Mouse (Mus musculus) midbrain, embryonic 12.5 days (tissue): ENCODE data around the gene Gm9913. TPM values are rescaled to one million over a fixed set of nuclear protein-coding genes. Genes with fewer than 3 reads are reported as not detected.

ENCODE experiments used
- ATAC-seq: fragments of 200-750 bp; cut with Nextera tagmentation; 2 replicates; pipeline ENCODE4 v1.8.0; 2017; ENCODE audit warnings: low read depth, moderate TSS enrichment, moderate library complexity; ENCODE audit not compliant: low FRiP score
- H3K27ac ChIP-seq: fragments of 300-500 bp; sonication (generic); replicated peaks from 2 replicates; pipeline ENCODE4 v1.5.1; 2016; ENCODE audit warnings: mild to moderate bottlenecking
- H3K27me3 ChIP-seq: fragments of 300-500 bp; sonication (generic); 2 replicates; pipeline ENCODE4 v1.6.1; 2016; ENCODE audit warnings: mild to moderate bottlenecking
- H3K36me3 ChIP-seq: fragments of 300-500 bp; sonication (generic); 2 replicates; pipeline ENCODE4 v1.6.1; 2016
- H3K4me1 ChIP-seq: fragments of 300-500 bp; sonication (generic); 2 replicates; pipeline ENCODE4 v1.6.1; 2016
- H3K4me2 ChIP-seq: fragments of 300-500 bp; sonication (generic); replicated peaks from 2 replicates; pipeline ENCODE4 v1.6.1; 2016; ENCODE audit warnings: mild to moderate bottlenecking, moderate library complexity
- H3K4me3 ChIP-seq: fragments of 300-500 bp; sonication (generic); 2 replicates; pipeline ENCODE4 v1.5.1; 2016; ENCODE audit warnings: mild to moderate bottlenecking
- H3K9ac ChIP-seq: fragments of 300-500 bp; sonication (generic); replicated peaks from 2 replicates; pipeline ENCODE4 v1.6.1; 2016; ENCODE audit warnings: mild to moderate bottlenecking, moderate library complexity
- H3K9me3 ChIP-seq: fragments of 300-500 bp; sonication (generic); 2 replicates; pipeline ENCODE4 v1.6.1; 2016; ENCODE audit warnings: mild to moderate bottlenecking
- WGBS: fragments of 180-500 bp; shearing (Covaris S2); methylation state at CpG from one replicate; pipeline ENCODE4 v1.1.7; 2016; 5-methylcytosine and 5-hydroxymethylcytosine counted together
- polyA plus RNA-seq: library from polyadenylated mRNA; unstranded; fragments of >200 nt; fragmentation: Nextera tagmentation; extraction: Ambion mirVana; gene quantifications from 2 replicates; pipeline ENCODE4 v1.2.1, GENCODE M21; 2016

Gene Gm9913
- polyA plus RNA-seq, 1 experiment from 2014 or later = 0.15 TPM

GRCm38 (mm10) chr2:125530665-125531064 is 25.8 kb downstream of the Gm9913 start:
- no peak overlapping the region for H3K4me3 ChIP-seq
- H3K9me3 ChIP-seq = no peaks in the 10 kb centered on the region
- no peak overlapping the region for H3K27ac ChIP-seq
- H3K36me3 ChIP-seq = no peaks in the 10 kb centered on the region
- no peak overlapping the region for H3K9ac ChIP-seq
- H3K27me3 ChIP-seq = no peaks in the 10 kb centered on the region
- 82% methylated on average over 6 of the region's 6 CpGs for WGBS
- no peak overlapping the region for H3K4me2 ChIP-seq
- ATAC-seq = no peak
- H3K4me1 ChIP-seq = no peaks in the 10 kb centered on the region

- 87% methylated on average over 3 of the region's 3 CpGs for WGBS
- no peaks in the 10 kb centered on the region for H3K9me3 ChIP-seq
- no peak for ATAC-seq
Measured at GRCm38 (mm10) chr2:125539640-125540039, 34.8 kb downstream of the Gm9913 start.

GRCm38 (mm10) chr2:125540579-125540978 is 35.7 kb downstream of the Gm9913 start:
- no peak overlapping the region for H3K9ac ChIP-seq
- WGBS = 89% methylated on average over 7 of the region's 7 CpGs
- no peaks in the 10 kb centered on the region for H3K4me1 ChIP-seq
- H3K9me3 ChIP-seq = no peaks in the 10 kb centered on the region
- H3K4me3 ChIP-seq = no peak overlapping the region
- no peak for ATAC-seq
- H3K27ac ChIP-seq = no peak overlapping the region
- H3K27me3 ChIP-seq = no peaks in the 10 kb centered on the region
- no peaks in the 10 kb centered on the region for H3K36me3 ChIP-seq
- H3K4me2 ChIP-seq = no peak overlapping the region

More at GRCm38 (mm10) chr2:125539640-125540039, 34.8 kb downstream of the Gm9913 start:
- Histone ChIP-seq H3K4me3 (no peak overlapping the region), H3K4me1 (no peaks in the 10 kb centered on the region), H3K36me3 (no peaks in the 10 kb centered on the region), H3K27me3 (no peaks in the 10 kb centered on the region), H3K27ac (no peak overlapping the region), H3K9ac (no peak overlapping the region), H3K4me2 (no peak overlapping the region)

- Histone ChIP-seq H3K9me3 (no peaks in the 10 kb centered on the region), H3K27me3 (no peaks in the 10 kb centered on the region), H3K4me2 (no peak overlapping the region), H3K4me3 (no peak overlapping the region), H3K27ac (no peak overlapping the region), H3K9ac (no peak overlapping the region), H3K4me1 (no peaks in the 10 kb centered on the region), H3K36me3 (no peaks in the 10 kb centered on the region)
- no peak for ATAC-seq
- 85% methylated on average over 7 of the region's 7 CpGs for WGBS
Measured at GRCm38 (mm10) chr2:125541451-125541850, 36.6 kb downstream of the Gm9913 start.

GRCm38 (mm10) chr2:125543646-125544045 is 38.8 kb downstream of the Gm9913 start:
- WGBS = 81% methylated on average over 1 of the region's 1 CpGs

GRCm38 (mm10) chr2:125544986-125545385 is 40.1 kb downstream of the Gm9913 start:
- no peak for ATAC-seq
- Histone ChIP-seq H3K9ac (no peak overlapping the region), H3K4me3 (no peak overlapping the region), H3K27me3 (no peaks in the 10 kb centered on the region), H3K36me3 (no peaks in the 10 kb centered on the region), H3K9me3 (no peaks in the 10 kb centered on the region), H3K4me1 (no peaks in the 10 kb centered on the region), H3K27ac (no peak overlapping the region), H3K4me2 (no peak overlapping the region)
- WGBS = 91% methylated on average over 3 of the region's 3 CpGs

More at GRCm38 (mm10) chr2:125543646-125544045, 38.8 kb downstream of the Gm9913 start:
- no peak overlapping the region for H3K9ac ChIP-seq
- no peak overlapping the region for H3K27ac ChIP-seq
- no peak overlapping the region for H3K4me2 ChIP-seq
- ATAC-seq = no peak
- H3K36me3 ChIP-seq = no peaks in the 10 kb centered on the region
- H3K4me3 ChIP-seq = no peak overlapping the region
- H3K9me3 ChIP-seq = no peaks in the 10 kb centered on the region
- no peaks in the 10 kb centered on the region for H3K4me1 ChIP-seq
- no peaks in the 10 kb centered on the region for H3K27me3 ChIP-seq

- no peaks in the 10 kb centered on the region for H3K36me3 ChIP-seq
- no peaks in the 10 kb centered on the region for H3K9me3 ChIP-seq
- no peaks in the 10 kb centered on the region for H3K4me1 ChIP-seq
- H3K9ac ChIP-seq = no peak overlapping the region
- H3K4me3 ChIP-seq = no peak overlapping the region
- H3K27ac ChIP-seq = no peak overlapping the region
- 76% methylated on average over 1 of the region's 1 CpGs for WGBS
- no peaks in the 10 kb centered on the region for H3K27me3 ChIP-seq
- H3K4me2 ChIP-seq = no peak overlapping the region
- ATAC-seq = no peak
Measured at GRCm38 (mm10) chr2:125548806-125549578, 44.1 kb downstream of the Gm9913 start.

GRCm38 (mm10) chr2:125555830-125556229 is 50.9 kb downstream of the Gm9913 start:
- no peak overlapping the region for H3K27ac ChIP-seq
- ATAC-seq = no peak
- H3K4me2 ChIP-seq = no peak overlapping the region
- H3K27me3 ChIP-seq = no peaks in the 10 kb centered on the region
- H3K9me3 ChIP-seq = no peaks in the 10 kb centered on the region
- no peak overlapping the region for H3K9ac ChIP-seq
- peaks cover 19% of the 10 kb centered on the region for H3K4me1 ChIP-seq
- 79% methylated on average over 6 of the region's 6 CpGs for WGBS
- no peak overlapping the region for H3K4me3 ChIP-seq
- no peaks in the 10 kb centered on the region for H3K36me3 ChIP-seq

Other genes with a start within 250 kb of the Gm9913 start
- 10.9 and 11.2 TPM in 2 replicates for gene Fbn1, start 2.9 kb downstream of the Gm9913 start, polyA plus RNA-seq
- gene Cep152, start 120.0 kb downstream of the Gm9913 start, polyA plus RNA-seq = 8.8 and 9.5 TPM in 2 replicates
- 298 and 327 TPM in 2 replicates for gene Eid1, start 168.0 kb downstream of the Gm9913 start, polyA plus RNA-seq
- gene Shc4, start 219.1 kb downstream of the Gm9913 start, polyA plus RNA-seq = 1.3 and 2.1 TPM in 2 replicates